In the genomic region with DNA sequence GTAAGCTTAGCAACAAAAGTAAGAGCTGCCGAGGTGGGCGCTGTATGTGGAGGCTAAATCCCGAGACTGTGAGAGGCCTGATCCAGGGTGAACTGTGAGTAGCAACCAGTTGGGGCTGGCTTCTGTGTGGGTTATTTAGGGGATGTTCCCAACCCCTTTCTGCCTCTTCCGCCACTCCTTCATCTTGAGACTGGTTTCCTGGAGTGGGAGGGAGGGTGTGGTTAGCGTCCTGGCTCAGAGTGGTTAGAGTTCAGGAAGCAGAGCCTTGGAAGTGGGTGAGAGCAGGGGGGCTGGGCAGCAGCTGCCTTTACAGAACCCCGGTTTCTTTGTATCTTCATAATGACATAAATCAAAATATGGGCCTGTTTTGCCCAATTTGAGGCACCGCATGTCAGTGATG, we compare ENCODE assay signal across 26 mouse cellular contexts.
DNase-seq lines count a peak whose midpoint lies in the region; ATAC-seq and TF ChIP-seq lines count a peak whose summit lies in the region.
"Had no signal": no experiment of that assay in that cellular context is flagged by ENCODE, and none has a peak within 500 bp of the region (broad histone marks: within the 10 kb centered on the region; RNA-seq: fewer than 3 reads in every experiment).

No protein-coding gene starts in this region.

- no peaks in the 10 kb centered on the region for H3K4me1 ChIP-seq in lung, postnatal 0 days (ENCODE audit: insufficient read depth, low read depth, low read length)
- H3K4me1 ChIP-seq: embryonic facial prominence, embryonic 12.5 days; heart, embryonic 12.5 days; hindbrain, embryonic 12.5 days; limb, embryonic 12.5 days; midbrain, embryonic 10.5 days; neural tube, embryonic 13.5 days had no signal

- no peak for TF ChIP-seq EP300 in lung, postnatal 0 days (IDR thresholded peaks at IDR 0.05)

- H3K9ac ChIP-seq in lung, postnatal 0 days (replicated peaks; ENCODE audit: low read depth) = no peak overlapping the region
- H3K9ac ChIP-seq: embryonic facial prominence, embryonic 12.5 days; heart, embryonic 12.5 days; hindbrain, embryonic 12.5 days; limb, embryonic 12.5 days; liver, postnatal 0 days; neural tube, embryonic 13.5 days had no signal

- H3K4me2 ChIP-seq in lung, postnatal 0 days (replicated peaks; ENCODE audit: low read depth, low read length) = no peak overlapping the region
- H3K4me2 ChIP-seq: embryonic facial prominence, embryonic 12.5 days; heart, embryonic 12.5 days; hindbrain, embryonic 12.5 days; limb, embryonic 12.5 days; liver, embryonic 11.5 days; neural tube, embryonic 13.5 days had no signal

- no peaks in the 10 kb centered on the region for H3K36me3 ChIP-seq in lung, postnatal 0 days (ENCODE audit: insufficient read depth, low read length)
- H3K36me3 ChIP-seq: embryonic facial prominence, embryonic 12.5 days; heart, embryonic 12.5 days; hindbrain, embryonic 12.5 days; limb, embryonic 12.5 days; midbrain, embryonic 10.5 days; neural tube, embryonic 13.5 days had no signal

- no peak for DNase-seq in frontal cortex, adult 2 months (ENCODE audit: extremely low spot score in 1 of 2, low spot score in 1 of 2)
- peak; percentile 11 for DNase-seq in lung, postnatal 0 days (ENCODE audit: low spot score)
- DNase-seq in lung, postnatal 14 days = no peak
- no peak for DNase-seq in layer of hippocampus, adult 9-10 months (ENCODE audit: low spot score)
- no peak for DNase-seq in lung, postnatal 10 days
- DNase-seq: cerebellum, adult 11 months; cerebellum, postnatal 10 days; heart, adult 18-20 months; heart, postnatal 10 days; kidney, adult 2 months; liver, postnatal 0 days; retina, postnatal 1 day; right cerebral cortex, postnatal 25 days; spleen, adult 18-20 months had no signal

- H3K27ac ChIP-seq in lung, postnatal 0 days (ENCODE audit: low read length) = no peak overlapping the region
- H3K27ac ChIP-seq: embryonic facial prominence, embryonic 12.5 days; hindbrain, embryonic 12.5 days; limb, embryonic 12.5 days; midbrain, embryonic 10.5 days; neural tube, embryonic 13.5 days had no signal

- no peak for TF ChIP-seq CTCF in lung, postnatal 0 days (IDR thresholded peaks at IDR 0.05)

- WGBS in lung, postnatal 0 days = 55% methylated on average over 7 of the region's 7 CpGs

- H3K27me3 ChIP-seq in lung, postnatal 0 days (replicated peaks; ENCODE audit: insufficient read depth, low read length) = no peaks in the 10 kb centered on the region
- H3K27me3 ChIP-seq: embryonic facial prominence, embryonic 12.5 days; heart, embryonic 12.5 days; hindbrain, embryonic 12.5 days; limb, embryonic 12.5 days; neural tube, embryonic 13.5 days had no signal

- H3K4me3 ChIP-seq in lung, postnatal 0 days (ENCODE audit: low read depth, low read length) = no peak overlapping the region
- H3K4me3 ChIP-seq: embryonic facial prominence, embryonic 12.5 days; heart, embryonic 12.5 days; hindbrain, embryonic 12.5 days; limb, embryonic 12.5 days; midbrain, embryonic 10.5 days; myocyte; neural tube, embryonic 13.5 days had no signal

- ATAC-seq in frontal cortex, adult (ENCODE audit: low TSS enrichment) = 0 out of 2 replicates have a peak, but pooled peaks have one; percentile 35
- ATAC-seq in lung, postnatal 0 days = no peak
- peak; percentile 98 for ATAC-seq in common myeloid progenitor, adult 5-6 weeks (replicated peaks; ENCODE audit: low read depth, poor library complexity, severe bottlenecking)
- ATAC-seq in megakaryocyte-erythroid progenitor cell, adult 5-6 weeks (replicated peaks; ENCODE audit: low FRiP score, low TSS enrichment, poor library complexity, severe bottlenecking) = 0 out of 2 replicates have a peak, but pooled peaks have one; percentile 50
- ATAC-seq: liver, postnatal 0 days; midbrain, embryonic 16.5 days had no signal

- H3K9me3 ChIP-seq in lung, postnatal 0 days (ENCODE audit: low read length) = no peaks in the 10 kb centered on the region
- H3K9me3 ChIP-seq: embryonic facial prominence, embryonic 12.5 days; heart, embryonic 12.5 days; hindbrain, embryonic 12.5 days; limb, embryonic 12.5 days; midbrain, embryonic 10.5 days; neural tube, embryonic 13.5 days had no signal
